Mouse (Mus musculus) thymus, adult 2 months (tissue): ENCODE data around the gene Pkp2.

Source experiments
- CTCF ChIP-seq: fragments of 200-500 bp; IDR thresholded peaks from 2 replicates; pipeline ENCODE4 v1.5.1; 2012; ENCODE audit warnings: mild to moderate bottlenecking, control low read depth, low read length, moderate library complexity, borderline replicate concordance; ENCODE audit not compliant: control insufficient read depth, poor library complexity, insufficient read depth; ENCODE audit errors: extremely low read depth
- POLR2A ChIP-seq: fragments of 200-500 bp; IDR thresholded peaks from 2 replicates; pipeline ENCODE4 v1.6.1; 2012; ENCODE audit warnings: mild to moderate bottlenecking, low read length, control low read depth, moderate library complexity; ENCODE audit not compliant: control insufficient read depth, poor library complexity, insufficient read depth; ENCODE audit errors: extremely low read depth

GRCm38 (mm10) chr16:16256672-16257071 lies 43.6 kb downstream of the Pkp2 start:
- TF ChIP-seq CTCF (no peak), POLR2A (no peak)
